Mouse (Mus musculus): Measurements from ENCODE around the gene Rps15. TPM values are rescaled to one million over a fixed set of nuclear protein-coding genes. Genes with fewer than 3 reads are reported as not detected.

Rps15 gene
- polyA plus RNA-seq, 2 experiments, result 805 to 2,097 TPM

GRCm38 (mm10) chr10:80317011-80317410 is 24.8 kb downstream of the Rps15 start:
- peaks cover 42% of the 10 kb centered on the region for H3K27me3 ChIP-seq (ENCODE audit: control insufficient read depth, insufficient read depth, low read length)
- DNase-seq (ENCODE audit: low read depth in 3 of 3, low spot score in 3 of 3), result no peak
- H3K9me3 ChIP-seq (ENCODE audit: control insufficient read depth, low read length), result no peaks in the 10 kb centered on the region
- peaks cover 7% of the 10 kb centered on the region; the same call in 1 of the 2 replicates for H3K36me3 ChIP-seq (replicated peaks; ENCODE audit: control insufficient read depth, insufficient read depth, low read depth)
- H3K27ac ChIP-seq, result no peak overlapping the region
- ATAC-seq (ENCODE audit: insufficient read depth), result no peak
- peak overlapping the region; percentile 25 for H3K4me2 ChIP-seq (ENCODE audit: low read depth)
- H3K4me1 ChIP-seq (replicated peaks; ENCODE audit: control insufficient read depth in 2 of 2, insufficient read depth in 2 of 2, low read length in 1 of 2), result peaks cover 16 to 24% of the 10 kb centered on the region in 2 experiments
- 20% methylated on average over 10 of the region's 10 CpGs for WGBS (ENCODE audit: insufficient replicate concordance)
- no peak overlapping the region for H3K4me3 ChIP-seq (ENCODE audit: insufficient read depth in 1 of 2, low read depth in 2 of 2, low read length in 2 of 2)
- H3K9ac ChIP-seq (replicated peaks), result peak overlapping the region; percentile 9; the same call in 1 of the 2 replicates
- no peak for TF ChIP-seq CTCF (IDR thresholded peaks at IDR 0.05; ENCODE audit: low read depth)
- TF ChIP-seq EP300 (IDR thresholded peaks at IDR 0.05; ENCODE audit: low read depth), result no peak

GRCm38 (mm10) chr10:80320340-80320760 is 28.1 kb downstream of the Rps15 start, which contains the start of gene 2310011J03Rik:
TSS of gene 2310011J03Rik (minus strand) at chr10:80320537.
- TF ChIP-seq EP300 (IDR thresholded peaks at IDR 0.05; ENCODE audit: low read depth), result no peak
- no peak for TF ChIP-seq CTCF (IDR thresholded peaks at IDR 0.05; ENCODE audit: low read depth)
- under 1% methylated on average over 34 of the region's 34 CpGs for WGBS (ENCODE audit: insufficient replicate concordance)
- DNase-seq (ENCODE audit: low read depth in 3 of 3, low spot score in 3 of 3) (peak; percentile 82 to 85 (median 82)), ATAC-seq (ENCODE audit: insufficient read depth) (peak; percentile 49)
- Histone ChIP-seq H3K4me3 (ENCODE audit: insufficient read depth in 1 of 2, low read depth in 2 of 2, low read length in 2 of 2) (peak within 1 kb of the TSS; percentile 88 to 89), H3K9me3 (ENCODE audit: control insufficient read depth, low read length) (no peaks in the 10 kb centered on the region), H3K4me1 (replicated peaks; ENCODE audit: control insufficient read depth in 2 of 2, insufficient read depth in 2 of 2, low read length in 1 of 2) (peaks cover 20 to 26% of the 10 kb centered on the region in 2 experiments), H3K36me3 (replicated peaks; ENCODE audit: control insufficient read depth, insufficient read depth, low read depth) (peaks cover 7% of the 10 kb centered on the region; the same call in 1 of the 2 replicates), H3K4me2 (ENCODE audit: low read depth) (peak within 1 kb of the TSS; percentile 70), H3K9ac (replicated peaks) (peak within 1 kb of the TSS; percentile 89), H3K27me3 (ENCODE audit: control insufficient read depth, insufficient read depth, low read length) (peaks cover 9% of the 10 kb centered on the region), H3K27ac (peak within 1 kb of the TSS; percentile 75)

DNA sequence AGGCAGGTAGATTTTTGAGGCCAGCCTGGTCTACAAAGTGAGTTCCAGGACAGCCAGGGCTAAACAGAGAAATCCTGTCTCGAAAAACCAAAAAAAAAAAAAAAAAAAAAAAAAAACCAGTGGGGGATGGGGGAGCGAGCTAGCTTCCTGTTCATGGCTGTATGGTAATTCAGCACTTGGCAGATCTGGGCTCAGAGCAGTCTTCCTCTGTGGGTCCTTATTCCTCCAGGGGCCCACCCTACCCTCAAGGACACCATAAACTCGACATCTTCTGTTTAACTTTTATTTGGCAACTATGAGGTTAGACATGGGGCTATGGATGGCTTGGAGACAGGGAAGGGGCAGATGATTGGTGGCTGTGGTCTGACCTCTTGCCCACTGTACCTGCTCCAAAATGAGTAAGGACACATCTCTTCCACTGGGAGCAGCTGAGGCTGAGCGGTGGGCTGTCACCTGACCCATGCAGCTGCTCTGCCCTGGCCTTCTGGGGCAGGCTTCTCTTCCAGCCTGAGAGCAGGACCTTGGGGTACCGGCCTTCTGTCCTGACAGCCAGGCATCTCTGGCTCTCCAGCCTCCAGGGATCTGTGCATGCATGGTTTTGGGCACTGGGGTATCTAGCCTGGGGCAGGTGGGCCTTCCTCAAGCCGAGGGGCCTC is 28.9 kb downstream of the Rps15 start:
- 48% methylated on average over 6 of the region's 6 CpGs for WGBS (ENCODE audit: insufficient replicate concordance)
- peak overlapping the region; percentile 70 for H3K4me2 ChIP-seq (ENCODE audit: low read depth)
- H3K9ac ChIP-seq (replicated peaks), result no peak overlapping the region
- peaks cover 7% of the 10 kb centered on the region; the same call in 1 of the 2 replicates for H3K36me3 ChIP-seq (replicated peaks; ENCODE audit: control insufficient read depth, insufficient read depth, low read depth)
- no peaks in the 10 kb centered on the region for H3K9me3 ChIP-seq (ENCODE audit: control insufficient read depth, low read length)
- TF ChIP-seq CTCF (IDR thresholded peaks at IDR 0.05; ENCODE audit: low read depth) (no peak), EP300 (IDR thresholded peaks at IDR 0.05; ENCODE audit: low read depth) (no peak)
- DNase-seq (ENCODE audit: low read depth in 3 of 3, low spot score in 3 of 3) (no peak), ATAC-seq (ENCODE audit: insufficient read depth) (no peak)
- peaks cover 20 to 25% of the 10 kb centered on the region in 2 experiments for H3K4me1 ChIP-seq (replicated peaks; ENCODE audit: control insufficient read depth in 2 of 2, insufficient read depth in 2 of 2, low read length in 1 of 2)
- H3K27me3 ChIP-seq (ENCODE audit: control insufficient read depth, insufficient read depth, low read length), result peaks cover 1% of the 10 kb centered on the region
- H3K27ac ChIP-seq, result peak overlapping the region; percentile 11
- H3K4me3 ChIP-seq (ENCODE audit: insufficient read depth in 1 of 2, low read depth in 2 of 2, low read length in 2 of 2), result no peak overlapping the region

DNA sequence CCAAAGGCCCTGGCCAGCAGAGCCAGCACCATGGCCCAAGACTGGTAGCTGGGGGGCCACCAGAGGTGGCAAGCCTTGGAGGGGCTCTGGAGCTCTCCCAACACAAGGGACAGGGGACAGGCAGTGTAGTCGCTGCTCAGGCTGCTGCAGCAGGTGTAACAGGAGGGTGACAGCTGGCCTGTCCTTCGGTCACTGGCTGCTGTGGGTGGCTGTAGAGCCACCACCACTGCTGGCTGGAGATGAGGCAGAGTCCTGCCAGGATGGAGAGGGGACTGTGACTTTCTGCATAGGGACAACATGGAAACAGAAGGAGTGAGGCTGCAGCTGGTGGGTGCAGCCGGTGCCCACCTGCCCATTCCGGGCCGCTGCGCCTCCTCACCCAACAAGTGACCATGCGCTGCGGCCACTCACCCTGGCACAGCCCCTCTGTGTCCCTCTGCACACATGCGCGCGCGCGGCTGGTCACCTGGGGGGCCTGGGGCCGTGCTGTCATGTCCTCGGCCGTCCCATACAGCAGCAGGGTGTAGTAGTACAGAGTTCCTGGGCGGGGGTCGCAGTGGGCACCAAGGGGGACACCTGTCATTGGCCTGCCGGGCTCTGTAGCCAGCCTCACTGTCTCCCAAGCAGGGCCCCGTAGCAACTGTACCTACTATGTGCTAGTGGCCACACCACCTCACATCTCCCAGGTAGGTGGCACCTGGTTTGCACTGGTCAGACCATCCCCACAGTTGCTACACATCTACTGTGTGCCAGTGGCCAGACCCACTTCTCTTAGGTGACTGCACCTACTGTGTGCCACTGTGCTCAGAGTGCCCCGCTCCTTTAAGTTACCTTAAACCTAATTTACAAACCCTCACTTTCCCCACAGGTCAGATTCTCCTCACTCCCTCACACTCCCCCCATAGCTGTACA is 29.7 kb downstream of the Rps15 start:
- Histone ChIP-seq H3K4me1 (replicated peaks; ENCODE audit: control insufficient read depth in 2 of 2, insufficient read depth in 2 of 2, low read length in 1 of 2) (peaks cover 15 to 17% of the 10 kb centered on the region in 2 experiments), H3K36me3 (replicated peaks; ENCODE audit: control insufficient read depth, insufficient read depth, low read depth) (peaks cover 7% of the 10 kb centered on the region; the same call in 1 of the 2 replicates), H3K4me2 (ENCODE audit: low read depth) (peak overlapping the region; percentile 96), H3K27me3 (ENCODE audit: control insufficient read depth, insufficient read depth, low read length) (no peaks in the 10 kb centered on the region), H3K27ac (peak overlapping the region; percentile 43), H3K9ac (replicated peaks) (peak overlapping the region; percentile 60), H3K9me3 (ENCODE audit: control insufficient read depth, low read length) (no peaks in the 10 kb centered on the region), H3K4me3 (ENCODE audit: insufficient read depth in 1 of 2, low read depth in 2 of 2, low read length in 2 of 2) (peak overlapping the region; percentile 72 to 74)
- ATAC-seq (ENCODE audit: insufficient read depth) (no peak), DNase-seq (ENCODE audit: low read depth in 3 of 3, low spot score in 3 of 3) (no peak)
- WGBS (ENCODE audit: insufficient replicate concordance), result 82% methylated on average over 21 of the region's 21 CpGs
- no peak for TF ChIP-seq CTCF (IDR thresholded peaks at IDR 0.05; ENCODE audit: low read depth)
- TF ChIP-seq EP300 (IDR thresholded peaks at IDR 0.05; ENCODE audit: low read depth), result no peak

All from liver, embryonic 14.5 days (tissue).